Mouse (Mus musculus) erythroblast, embryonic 14.5 days (primary cell): ENCODE results near the gene Tango2.

ENCODE experiments used
- GATA1 ChIP-seq: IDR thresholded peaks from 2 replicates; pipeline ENCODE4 v1.6.1; 2012; ENCODE audit warnings: low read length, inconsistent platforms, mixed read lengths
- TAL1 ChIP-seq: IDR thresholded peaks from 3 replicates; pipeline ENCODE4 v1.6.1; 2012; ENCODE audit warnings: low read length, inconsistent platforms, mixed read lengths

- TF ChIP-seq TAL1 = no peak
- TF ChIP-seq GATA1 = no peak
These were observed 22.3 kb upstream of the Tango2 start for GRCm38 (mm10) chr16:18370197-18370596.
